Mouse (Mus musculus): ENCODE measurements around the gene Dok5.

- TF ChIP-seq POLR2A (IDR thresholded peaks at IDR 0.05; ENCODE audit: control insufficient read depth, low read depth, low read length) (no peak), CTCF (IDR thresholded peaks at IDR 0.05; ENCODE audit: control insufficient read depth, insufficient read depth, insufficient replicate concordance, low read depth, low read length) (no peak)
Measured at GRCm38 (mm10) chr2:170836862-170837261, 105.3 kb downstream of the Dok5 start.
